Mouse (Mus musculus) forebrain, embryonic 15.5 days (tissue): ENCODE data around the gene Dpep2nb. TPM values are rescaled to one million over a fixed set of nuclear protein-coding genes. Genes with fewer than 3 reads are reported as not detected.
A peak's percentile ranks its signal among the peaks of the same experiment; 100 is the strongest.

ENCODE experiments used
- ATAC-seq: fragments of 200-750 bp; cut with Nextera tagmentation; replicated peaks from 2 replicates; pipeline ENCODE4 v1.8.0; 2017; ENCODE audit warnings: mild to moderate bottlenecking, moderate TSS enrichment, moderate library complexity
- H3K27ac ChIP-seq: fragments of 300-500 bp; sonication (generic); replicated peaks from 2 replicates; pipeline ENCODE4 v1.5.1; 2015; ENCODE audit warnings: mild to moderate bottlenecking, inconsistent platforms
- H3K27me3 ChIP-seq: fragments of 300-500 bp; sonication (generic); 2 replicates; pipeline ENCODE4 v1.6.1; 2015; ENCODE audit warnings: inconsistent platforms
- H3K36me3 ChIP-seq: fragments of 300-500 bp; sonication (generic); 2 replicates; pipeline ENCODE4 v1.6.1; 2015; ENCODE audit warnings: mild to moderate bottlenecking, inconsistent platforms
- H3K4me1 ChIP-seq: fragments of 300-500 bp; sonication (generic); 2 replicates; pipeline ENCODE4 v1.6.1; 2015; ENCODE audit warnings: inconsistent platforms
- H3K4me2 ChIP-seq: fragments of 300-500 bp; sonication (generic); replicated peaks from 2 replicates; pipeline ENCODE4 v1.6.1; 2015; ENCODE audit warnings: mild to moderate bottlenecking, inconsistent platforms
- H3K4me3 ChIP-seq: fragments of 300-500 bp; sonication (generic); 2 replicates; pipeline ENCODE4 v1.5.1; 2015; ENCODE audit warnings: mild to moderate bottlenecking, inconsistent platforms
- H3K9ac ChIP-seq: fragments of 300-500 bp; sonication (generic); replicated peaks from 2 replicates; pipeline ENCODE4 v1.6.1; 2015; ENCODE audit warnings: mild to moderate bottlenecking, inconsistent platforms
- H3K9me3 ChIP-seq: fragments of 300-500 bp; sonication (generic); 2 replicates; pipeline ENCODE4 v1.6.1; 2016; ENCODE audit warnings: inconsistent platforms
- WGBS: fragments of 180-500 bp; shearing (Covaris S2); methylation state at CpG from one replicate; pipeline ENCODE4 v1.1.7; 2015; ENCODE audit warnings: mixed read lengths; 5-methylcytosine and 5-hydroxymethylcytosine counted together
- polyA plus RNA-seq: library from polyadenylated mRNA; unstranded; fragments of >200 nt; fragmentation: Nextera tagmentation; extraction: Ambion mirVana; gene quantifications from 2 replicates; pipeline ENCODE4 v1.2.1, GENCODE M21; 2015

Dpep2nb gene
- polyA plus RNA-seq, 1 experiment from 2014 or later: not detected

- H3K4me3 ChIP-seq: no peak overlapping the region
- no peak overlapping the region for H3K4me2 ChIP-seq
Observed at GRCm38 (mm10) chr8:105971019-105971720, 34.6 kb downstream of the Dpep2nb start.

GRCm38 (mm10) chr8:105969367-105969766 is 36.4 kb downstream of the Dpep2nb start:
- Histone ChIP-seq H3K27ac (no peak overlapping the region), H3K36me3 (no peaks in the 10 kb centered on the region), H3K4me3 (no peak overlapping the region), H3K4me2 (no peak overlapping the region), H3K27me3 (peaks cover 24% of the 10 kb centered on the region), H3K4me1 (peaks cover 20% of the 10 kb centered on the region), H3K9ac (no peak overlapping the region), H3K9me3 (no peaks in the 10 kb centered on the region)
- WGBS: 69% methylated on average over 1 of the region's 1 CpGs
- no peak for ATAC-seq

More at GRCm38 (mm10) chr8:105971019-105971720, 34.6 kb downstream of the Dpep2nb start:
- Histone ChIP-seq H3K9ac (no peak overlapping the region), H3K36me3 (no peaks in the 10 kb centered on the region), H3K4me1 (peaks cover 10% of the 10 kb centered on the region), H3K27me3 (peaks cover 16% of the 10 kb centered on the region; the same call in 1 of the 2 replicates), H3K27ac (no peak overlapping the region), H3K9me3 (no peaks in the 10 kb centered on the region)
- ATAC-seq: no peak
- 75% methylated on average over 8 of the region's 8 CpGs for WGBS

- ATAC-seq: no peak
Observed at GRCm38 (mm10) chr8:105966692-105967311, 39.0 kb downstream of the Dpep2nb start.

GRCm38 (mm10) chr8:105965905-105966341 is 39.9 kb downstream of the Dpep2nb start, which contains the start of gene Slc12a4:
Slc12a4 (minus strand) TSS chr8:105966097.
- Histone ChIP-seq H3K36me3 (no peaks in the 10 kb centered on the region), H3K4me3 (peak within 1 kb of the TSS; percentile 57), H3K9ac (peak within 1 kb of the TSS; percentile 43), H3K4me1 (peaks cover 20% of the 10 kb centered on the region), H3K27me3 (peaks cover 25% of the 10 kb centered on the region), H3K4me2 (peak within 1 kb of the TSS; percentile 62), H3K27ac (0 out of 2 replicates have a peak within 1 kb of the TSS, but pooled peaks have one; percentile 5), H3K9me3 (no peaks in the 10 kb centered on the region)
- ATAC-seq: peak; percentile 82
- WGBS: under 1% methylated on average over 44 of the region's 47 CpGs

More at GRCm38 (mm10) chr8:105966692-105967311, 39.0 kb downstream of the Dpep2nb start:
- H3K27me3 ChIP-seq: peaks cover 25% of the 10 kb centered on the region
- no peaks in the 10 kb centered on the region for H3K9me3 ChIP-seq
- H3K4me2 ChIP-seq: peak overlapping the region; percentile 62; the same call in 1 of the 2 replicates
- H3K4me3 ChIP-seq: no peak overlapping the region; the same call in 1 of the 2 replicates
- 7% methylated on average over 19 of the region's 19 CpGs for WGBS
- no peak overlapping the region for H3K27ac ChIP-seq
- peaks cover 20% of the 10 kb centered on the region for H3K4me1 ChIP-seq
- no peaks in the 10 kb centered on the region for H3K36me3 ChIP-seq
- no peak overlapping the region for H3K9ac ChIP-seq

- Histone ChIP-seq H3K4me1 (peaks cover 20% of the 10 kb centered on the region), H3K9ac (peak overlapping the region; percentile 43), H3K4me2 (peak overlapping the region; percentile 62), H3K27ac (0 out of 2 replicates have a peak overlapping the region, but pooled peaks have one; percentile 5), H3K36me3 (no peaks in the 10 kb centered on the region), H3K9me3 (no peaks in the 10 kb centered on the region), H3K4me3 (peak overlapping the region; percentile 57), H3K27me3 (peaks cover 25% of the 10 kb centered on the region)
- ATAC-seq: peak; percentile 74
- WGBS: 3% methylated on average over 40 of the region's 40 CpGs
Observed at GRCm38 (mm10) chr8:105965266-105965904, 40.4 kb downstream of the Dpep2nb start.

GRCm38 (mm10) chr8:105964506-105965265 is 41.1 kb downstream of the Dpep2nb start:
- Histone ChIP-seq H3K4me3 (peak overlapping the region; percentile 57), H3K9me3 (no peaks in the 10 kb centered on the region), H3K27me3 (peaks cover 25% of the 10 kb centered on the region), H3K36me3 (no peaks in the 10 kb centered on the region), H3K27ac (no peak overlapping the region), H3K9ac (no peak overlapping the region), H3K4me1 (peaks cover 20% of the 10 kb centered on the region), H3K4me2 (peak overlapping the region; percentile 62)
- WGBS: 71% methylated on average over 12 of the region's 12 CpGs
- no peak for ATAC-seq

GRCm38 (mm10) chr8:105961536-105961935 is 44.2 kb downstream of the Dpep2nb start:
- no peaks in the 10 kb centered on the region for H3K36me3 ChIP-seq
- H3K27ac ChIP-seq: no peak overlapping the region
- no peak overlapping the region for H3K4me2 ChIP-seq
- H3K4me3 ChIP-seq: no peak overlapping the region
- no peak for ATAC-seq
- WGBS: 88% methylated on average over 10 of the region's 10 CpGs
- peaks cover 14% of the 10 kb centered on the region for H3K4me1 ChIP-seq
- no peak overlapping the region for H3K9ac ChIP-seq
- H3K27me3 ChIP-seq: peaks cover 12% of the 10 kb centered on the region
- no peaks in the 10 kb centered on the region for H3K9me3 ChIP-seq

GRCm38 (mm10) chr8:105961101-105961500 is 44.7 kb downstream of the Dpep2nb start:
- H3K27me3 ChIP-seq: peaks cover 9% of the 10 kb centered on the region
- no peaks in the 10 kb centered on the region for H3K36me3 ChIP-seq
- H3K4me1 ChIP-seq: peaks cover 9% of the 10 kb centered on the region
- ATAC-seq: no peak
- H3K4me3 ChIP-seq: no peak overlapping the region
- 79% methylated on average over 14 of the region's 14 CpGs for WGBS
- H3K4me2 ChIP-seq: no peak overlapping the region
- H3K9me3 ChIP-seq: no peaks in the 10 kb centered on the region
- H3K27ac ChIP-seq: no peak overlapping the region
- no peak overlapping the region for H3K9ac ChIP-seq

- no peak overlapping the region for H3K9ac ChIP-seq
Observed at GRCm38 (mm10) chr8:105959350-105959749, 46.4 kb downstream of the Dpep2nb start.

GRCm38 (mm10) chr8:105957813-105958212 is 48.0 kb downstream of the Dpep2nb start:
- no peak overlapping the region for H3K9ac ChIP-seq
- H3K27me3 ChIP-seq: no peaks in the 10 kb centered on the region
- H3K36me3 ChIP-seq: no peaks in the 10 kb centered on the region
- no peak overlapping the region for H3K4me2 ChIP-seq
- H3K9me3 ChIP-seq: no peaks in the 10 kb centered on the region
- no peak overlapping the region for H3K27ac ChIP-seq
- WGBS: 67% methylated on average over 3 of the region's 4 CpGs
- no peak overlapping the region for H3K4me3 ChIP-seq
- H3K4me1 ChIP-seq: no peaks in the 10 kb centered on the region
- no peak for ATAC-seq

More at GRCm38 (mm10) chr8:105959350-105959749, 46.4 kb downstream of the Dpep2nb start:
- H3K4me1 ChIP-seq: no peaks in the 10 kb centered on the region
- H3K4me2 ChIP-seq: no peak overlapping the region
- no peaks in the 10 kb centered on the region for H3K9me3 ChIP-seq
- H3K4me3 ChIP-seq: no peak overlapping the region
- no peaks in the 10 kb centered on the region for H3K36me3 ChIP-seq
- H3K27me3 ChIP-seq: 0 out of 2 replicates have a peak, but pooled peaks cover under 1% of the 10 kb centered on the region
- WGBS: 70% methylated on average over 7 of the region's 7 CpGs
- no peak for ATAC-seq
- no peak overlapping the region for H3K27ac ChIP-seq

GRCm38 (mm10) chr8:105956556-105956955 is 49.2 kb downstream of the Dpep2nb start:
- Histone ChIP-seq H3K4me3 (no peak overlapping the region), H3K27me3 (no peaks in the 10 kb centered on the region), H3K4me1 (peaks cover 5% of the 10 kb centered on the region), H3K4me2 (no peak overlapping the region), H3K9ac (no peak overlapping the region), H3K9me3 (no peaks in the 10 kb centered on the region), H3K27ac (no peak overlapping the region), H3K36me3 (no peaks in the 10 kb centered on the region)
- 92% methylated on average over 4 of the region's 4 CpGs for WGBS
- ATAC-seq: no peak
